Mouse (Mus musculus) hindbrain, embryonic 14.5 days (tissue): ENCODE results near the gene Mtfr1l. TPM values are rescaled to one million over a fixed set of nuclear protein-coding genes. Genes with fewer than 3 reads are reported as not detected.
"Not testable (repeated sequence)": the region's sequence is repeated elsewhere in the genome, so short reads cannot be mapped to it uniquely, and the experiment has no call there.

Experiments used
- ATAC-seq: fragments of 200-750 bp; cut with Nextera tagmentation; 2 replicates; pipeline ENCODE4 v1.8.0; 2017; ENCODE audit warnings: moderate number of reproducible peaks, mild to moderate bottlenecking, moderate TSS enrichment, moderate library complexity; ENCODE audit not compliant: low FRiP score
- DNase-seq: peaks from one replicate; pipeline ENCODE4 v3.0.0-alpha.2; 2015; ENCODE audit warnings: low spot score
- H3K27ac ChIP-seq: fragments of 300-500 bp; sonication (generic); 2 replicates; pipeline ENCODE4 v1.5.1; 2014; ENCODE audit warnings: mild to moderate bottlenecking, moderate library complexity
- H3K27me3 ChIP-seq: fragments of 300-500 bp; sonication (generic); 2 replicates; pipeline ENCODE4 v1.6.1; 2014; ENCODE audit warnings: mild to moderate bottlenecking, low read length, mixed read lengths; ENCODE audit not compliant: control insufficient read depth, insufficient read depth
- H3K36me3 ChIP-seq: fragments of 300-500 bp; sonication (generic); replicated peaks from 2 replicates; pipeline ENCODE4 v1.6.1; 2014; ENCODE audit not compliant: control insufficient read depth, insufficient read depth
- H3K4me1 ChIP-seq: fragments of 300-500 bp; sonication (generic); replicated peaks from 2 replicates; pipeline ENCODE4 v1.6.1; 2014; ENCODE audit warnings: antibody characterized with exemption, low read length, mixed read lengths; ENCODE audit not compliant: control insufficient read depth, insufficient read depth
- H3K4me2 ChIP-seq: fragments of 300-500 bp; sonication (generic); replicated peaks from 2 replicates; pipeline ENCODE4 v1.6.1; 2014; ENCODE audit warnings: mild to moderate bottlenecking, moderate library complexity
- H3K4me3 ChIP-seq: fragments of 300-500 bp; sonication (generic); replicated peaks from 2 replicates; pipeline ENCODE4 v1.5.1; 2014; ENCODE audit warnings: mild to moderate bottlenecking, low read length
- H3K9ac ChIP-seq: fragments of 300-500 bp; sonication (generic); 2 replicates; pipeline ENCODE4 v1.6.1; 2014
- H3K9me3 ChIP-seq: fragments of 300-500 bp; sonication (generic); 2 replicates; pipeline ENCODE4 v1.6.1; 2016; ENCODE audit warnings: low read length; ENCODE audit not compliant: control insufficient read depth
- WGBS: fragments of 180-500 bp; shearing (Covaris S2); extraction: QIAGEN DNeasy Blood & Tissue Kit; methylation state at CpG from one replicate; pipeline ENCODE4 v1.1.7; 2014; 5-methylcytosine and 5-hydroxymethylcytosine counted together
- polyA plus RNA-seq: library from polyadenylated mRNA; unstranded; fragments of >200 nt; fragmentation: Nextera tagmentation; extraction: Ambion mirVana; gene quantifications from 2 replicates; pipeline ENCODE4 v1.2.1, GENCODE M21; 2014

Mtfr1l gene
- polyA plus RNA-seq, 1 experiment from 2014 or later: 184 TPM

DNA sequence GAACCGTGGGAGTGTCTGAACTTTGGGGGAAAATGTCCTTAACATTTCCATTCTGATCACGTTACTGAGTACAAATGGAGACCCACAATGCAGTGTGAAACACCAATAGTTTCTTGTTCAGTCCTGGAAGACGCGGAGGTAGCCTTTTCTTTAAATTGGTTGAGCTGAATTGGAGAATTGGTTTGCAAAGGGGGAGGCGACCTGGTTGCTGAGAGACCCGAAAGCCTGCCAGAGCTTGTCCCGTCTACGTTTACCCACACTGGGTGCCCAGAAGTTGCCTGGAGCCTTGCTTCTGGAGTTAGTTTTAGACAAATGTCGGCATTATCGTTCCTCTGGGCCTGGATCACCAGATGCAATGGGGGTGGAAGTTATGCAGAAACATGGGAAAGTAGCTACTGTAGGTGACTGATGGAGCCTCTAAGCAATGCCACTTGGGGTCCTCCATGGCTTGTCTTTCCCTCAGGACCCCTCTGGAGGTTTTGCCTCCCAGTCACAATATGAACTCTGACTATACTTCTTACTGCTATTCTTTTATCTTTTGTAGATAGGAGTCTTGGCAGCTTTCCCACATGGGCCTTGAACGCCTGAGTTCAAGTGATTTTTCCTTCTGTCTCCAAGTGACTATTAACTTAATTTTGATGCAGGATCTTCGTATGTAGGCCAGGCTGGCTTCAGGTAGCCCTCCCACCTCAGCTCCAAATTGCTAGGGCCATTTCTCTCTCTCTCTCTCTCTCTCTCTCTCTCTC, 37.0 kb downstream of the Mtfr1l start:
- Histone ChIP-seq H3K27ac (peak overlapping the region; percentile 73), H3K9ac (peak overlapping the region; percentile 76), H3K4me2 (peak overlapping the region; percentile 96), H3K36me3 (no peaks in the 10 kb centered on the region; the same call in 1 of the 2 replicates), H3K9me3 (no peaks in the 10 kb centered on the region), H3K4me1 (peaks cover 28% of the 10 kb centered on the region), H3K27me3 (no peaks in the 10 kb centered on the region), H3K4me3 (peak overlapping the region; percentile 47; the same call in 1 of the 2 replicates)
- DNase-seq: no peak
- ATAC-seq: peak; percentile 34; the same call in 1 of the 2 replicates
- 64% methylated on average over 12 of the region's 12 CpGs for WGBS

DNA sequence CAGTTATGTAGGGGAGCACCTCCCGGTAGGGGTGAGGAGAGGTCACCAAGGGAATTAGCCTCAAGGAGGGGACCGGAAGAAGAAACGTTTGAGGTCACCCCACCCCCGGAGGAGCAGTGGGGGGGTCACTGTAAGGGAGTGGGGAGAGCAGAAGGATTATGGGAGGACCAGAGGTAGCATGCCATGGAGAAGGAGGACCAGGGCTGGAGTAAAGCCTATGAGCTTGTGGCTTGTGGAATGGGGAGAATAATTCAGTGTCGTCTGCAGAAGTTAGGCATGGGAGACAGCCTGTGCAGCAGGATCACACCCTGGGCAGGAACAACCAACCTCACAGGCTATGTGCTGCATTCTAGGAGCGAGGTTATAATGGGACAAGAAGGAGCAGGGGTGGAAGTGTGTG, 38.0 kb downstream of the Mtfr1l start:
- no peak for DNase-seq
- H3K9ac ChIP-seq: peak overlapping the region; percentile 76
- H3K4me1 ChIP-seq: peaks cover 28% of the 10 kb centered on the region
- no peaks in the 10 kb centered on the region for H3K9me3 ChIP-seq
- peak; percentile 29 for ATAC-seq
- H3K27ac ChIP-seq: peak overlapping the region; percentile 73
- H3K4me3 ChIP-seq: peak overlapping the region; percentile 47
- no peaks in the 10 kb centered on the region for H3K27me3 ChIP-seq
- peak overlapping the region; percentile 96 for H3K4me2 ChIP-seq
- no peaks in the 10 kb centered on the region; the same call in 1 of the 2 replicates for H3K36me3 ChIP-seq
- 14% methylated on average over 6 of the region's 6 CpGs for WGBS

DNA sequence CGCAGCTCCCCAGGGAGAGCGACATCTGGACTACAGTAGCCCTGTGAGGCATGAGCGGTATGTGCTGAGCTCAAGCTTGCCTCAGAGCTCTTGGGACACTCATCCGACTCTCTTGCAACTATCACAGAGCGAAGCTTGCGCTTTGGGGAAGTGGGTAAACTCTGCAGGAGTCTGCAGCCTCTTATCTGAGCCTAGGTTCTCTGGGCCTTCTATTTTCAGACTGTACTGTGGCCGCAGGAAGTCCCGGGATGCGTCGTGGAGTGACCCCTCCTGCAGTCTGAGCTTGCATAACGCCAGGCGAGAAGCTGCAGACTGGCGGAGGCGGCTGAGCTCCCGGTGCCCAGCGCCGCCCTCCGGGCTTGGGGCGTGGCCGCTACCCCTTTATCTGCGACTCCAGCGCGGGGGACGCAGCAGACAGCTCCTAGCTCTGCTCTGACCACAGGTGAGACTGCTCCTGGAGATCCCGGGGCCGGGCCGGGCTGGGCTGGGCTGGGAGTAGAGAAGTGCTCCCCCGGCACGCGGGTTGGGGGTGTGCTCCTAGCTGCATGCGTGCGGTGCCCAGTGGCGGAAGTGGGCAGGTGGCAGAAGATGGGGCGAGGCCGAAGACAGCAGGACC, 38.5 kb downstream of the Mtfr1l start, which contains the start of gene Paqr7:
TSS of gene Paqr7 (plus strand) at position 103 of the 616 bp plus-strand sequence.
- DNase-seq (no peak), ATAC-seq (peak; percentile 66)
- peaks cover 28% of the 10 kb centered on the region for H3K4me1 ChIP-seq
- no peaks in the 10 kb centered on the region for H3K27me3 ChIP-seq
- H3K4me2 ChIP-seq: peak within 1 kb of the TSS; percentile 96
- H3K9ac ChIP-seq: peak within 1 kb of the TSS; percentile 76
- H3K9me3 ChIP-seq: no peaks in the 10 kb centered on the region
- H3K4me3 ChIP-seq: peak within 1 kb of the TSS; percentile 47
- no peaks in the 10 kb centered on the region; the same call in 1 of the 2 replicates for H3K36me3 ChIP-seq
- H3K27ac ChIP-seq: peak within 1 kb of the TSS; percentile 73
- 3% methylated on average over 35 of the region's 35 CpGs for WGBS

DNA sequence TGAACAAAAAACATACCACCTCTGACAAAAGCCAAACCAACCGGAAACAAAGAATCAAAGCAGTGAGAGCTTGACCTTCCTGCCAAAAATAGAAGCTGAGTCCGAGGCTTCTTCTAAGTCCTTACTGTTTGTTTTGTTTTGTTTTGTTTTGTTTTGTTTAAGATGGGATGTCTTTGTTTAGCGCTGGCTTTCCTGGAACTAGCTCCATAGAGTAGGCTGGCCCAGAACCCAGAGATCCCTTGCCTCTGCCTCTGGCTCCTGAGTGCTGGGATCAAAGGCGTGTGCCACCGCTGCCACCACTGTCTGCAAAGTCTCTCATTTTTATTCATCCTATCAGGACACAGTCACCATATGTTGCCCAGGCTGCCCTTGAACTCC, 39.7 kb downstream of the Mtfr1l start:
- no peak for DNase-seq
- Histone ChIP-seq H3K9me3 (no peaks in the 10 kb centered on the region), H3K9ac (no peak overlapping the region), H3K4me1 (peaks cover 28% of the 10 kb centered on the region), H3K4me2 (no peak overlapping the region), H3K27me3 (no peaks in the 10 kb centered on the region), H3K36me3 (no peaks in the 10 kb centered on the region; the same call in 1 of the 2 replicates), H3K4me3 (no peak overlapping the region), H3K27ac (no peak overlapping the region)
- WGBS: 66% methylated on average over 5 of the region's 5 CpGs
- no peak for ATAC-seq

DNA sequence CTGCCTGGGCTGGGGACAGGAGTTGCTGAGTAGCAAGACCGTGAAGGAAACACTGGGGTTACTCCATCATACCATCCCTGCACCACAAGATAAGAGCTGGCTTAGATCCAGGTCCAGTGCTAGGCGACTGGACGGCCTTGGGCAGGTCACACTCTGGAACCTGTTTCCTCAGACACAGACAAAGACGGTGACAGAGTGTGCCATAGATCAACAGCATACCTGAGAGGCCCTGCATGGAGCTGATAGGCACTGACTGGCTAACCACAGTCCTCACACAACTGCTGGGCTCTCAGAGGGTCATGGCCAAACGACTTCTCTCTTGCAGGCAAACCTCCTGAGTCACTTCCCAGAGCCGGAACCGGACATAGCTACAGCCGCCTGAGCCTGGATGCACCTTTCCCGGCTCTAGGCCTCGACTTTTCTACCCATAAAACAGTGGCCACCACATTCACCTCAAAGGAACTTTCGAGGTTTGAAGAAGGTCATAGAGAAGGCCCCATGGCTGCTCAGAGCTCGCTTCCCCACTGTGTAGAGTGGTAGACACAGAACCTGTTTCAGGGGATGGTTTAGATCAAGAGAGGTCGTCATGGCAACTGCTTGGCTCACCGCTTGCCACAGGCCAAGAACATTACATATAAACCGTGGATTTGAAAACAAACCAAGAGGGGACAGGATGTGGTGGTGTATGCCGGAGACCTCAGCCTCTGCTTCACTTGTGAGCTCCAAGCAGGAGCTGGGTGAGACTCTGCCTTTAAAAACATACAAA, 40.2 kb downstream of the Mtfr1l start:
- ATAC-seq: no peak
- Histone ChIP-seq H3K27me3 (no peaks in the 10 kb centered on the region), H3K9ac (no peak overlapping the region), H3K27ac (no peak overlapping the region), H3K4me1 (peaks cover 28% of the 10 kb centered on the region), H3K4me3 (no peak overlapping the region), H3K36me3 (no peaks in the 10 kb centered on the region), H3K4me2 (no peak overlapping the region), H3K9me3 (no peaks in the 10 kb centered on the region)
- WGBS: 66% methylated on average over 16 of the region's 16 CpGs
- no peak for DNase-seq

DNA sequence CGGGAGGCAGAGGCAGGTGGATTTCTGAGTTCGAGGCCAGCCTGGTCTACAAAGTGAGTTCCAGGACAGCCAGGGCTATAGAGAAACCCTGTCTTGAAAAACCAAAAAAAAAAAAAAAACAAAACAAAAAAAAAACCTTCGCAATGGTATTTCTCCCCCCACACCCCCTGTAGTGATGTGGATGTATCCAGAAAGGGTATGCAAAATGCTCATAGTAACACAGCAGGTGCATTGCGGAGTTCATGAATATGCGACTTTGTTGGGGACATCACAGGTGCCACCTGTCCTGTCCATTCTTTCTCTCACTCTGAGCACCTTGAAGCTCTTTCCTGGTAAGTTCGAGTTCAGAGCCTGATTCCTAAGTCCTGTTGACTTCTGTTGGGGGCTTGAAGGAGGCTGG, 41.0 kb downstream of the Mtfr1l start:
- ATAC-seq, H3K36me3 ChIP-seq: not testable (repeated sequence)

DNA sequence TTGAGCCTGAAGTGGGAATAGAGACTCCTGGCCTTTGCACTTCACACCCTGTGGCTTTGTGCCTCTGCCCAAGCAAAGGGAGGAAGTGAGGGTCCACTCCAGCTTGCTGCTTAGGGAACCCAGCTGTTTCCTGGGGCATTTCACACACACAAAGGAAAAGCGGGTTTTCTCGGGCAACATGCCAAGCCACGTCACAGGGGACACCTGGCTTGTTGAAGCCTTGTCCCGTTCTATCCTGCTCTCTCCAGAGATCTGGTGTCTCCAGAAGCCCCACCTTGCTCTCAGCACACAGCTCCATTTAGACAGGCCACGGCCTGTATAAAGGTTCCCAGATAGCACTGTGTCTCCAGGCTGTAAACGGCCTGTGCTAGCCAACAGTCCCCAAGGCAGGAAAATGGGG, 43.5 kb downstream of the Mtfr1l start:
- Histone ChIP-seq H3K4me1 (peaks cover 13% of the 10 kb centered on the region), H3K4me2 (no peak overlapping the region), H3K27ac (no peak overlapping the region), H3K27me3 (no peaks in the 10 kb centered on the region), H3K36me3 (no peaks in the 10 kb centered on the region), H3K9ac (no peak overlapping the region), H3K4me3 (no peak overlapping the region), H3K9me3 (no peaks in the 10 kb centered on the region)
- no peak for DNase-seq
- WGBS: 69% methylated on average over 6 of the region's 6 CpGs
- ATAC-seq: no peak

More for the DNA sequence above, 41.0 kb downstream of the Mtfr1l start:
- peaks cover 28% of the 10 kb centered on the region for H3K4me1 ChIP-seq
- H3K9me3 ChIP-seq, H3K9ac ChIP-seq, H3K4me3 ChIP-seq, DNase-seq, H3K27ac ChIP-seq, H3K27me3 ChIP-seq, H3K4me2 ChIP-seq: not testable (repeated sequence)
- 91% methylated on average over 6 of the region's 6 CpGs for WGBS

DNA sequence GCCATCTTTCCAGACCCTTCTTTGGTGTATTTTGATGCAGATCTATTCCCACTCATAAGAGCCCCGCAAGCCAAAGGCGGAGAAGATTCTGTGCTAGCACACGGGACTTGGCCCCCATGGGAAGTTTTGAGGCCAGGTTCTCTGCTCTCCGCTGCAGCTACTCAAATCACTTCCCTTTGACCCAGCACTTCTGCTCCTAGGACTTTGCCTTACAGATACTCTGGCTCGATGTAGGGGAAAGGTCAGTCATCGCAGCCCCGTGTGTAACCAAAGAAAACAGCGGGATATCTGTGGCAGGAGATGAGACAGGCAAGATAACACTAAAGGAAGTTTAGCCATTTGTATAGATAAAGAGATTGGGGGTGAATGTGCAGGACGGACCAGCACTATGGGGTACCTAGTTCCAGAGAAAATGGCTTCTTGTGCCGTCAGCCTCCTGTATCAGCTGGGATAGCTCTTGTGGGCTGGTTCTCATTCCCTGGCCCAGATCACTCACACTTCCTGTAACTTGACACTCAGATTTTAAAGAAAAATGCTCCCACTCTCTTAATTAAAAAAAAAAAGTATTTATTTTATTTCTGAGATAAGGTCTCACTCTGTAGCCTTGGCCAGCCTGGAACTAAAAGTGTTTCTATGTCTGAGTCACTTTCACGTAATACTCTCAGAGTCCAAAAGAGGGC, 45.1 kb downstream of the Mtfr1l start:
- Histone ChIP-seq H3K9me3 (no peaks in the 10 kb centered on the region), H3K4me1 (peaks cover 5% of the 10 kb centered on the region; the same call in 1 of the 2 replicates), H3K27me3 (no peaks in the 10 kb centered on the region), H3K9ac (no peak overlapping the region), H3K4me2 (no peak overlapping the region), H3K27ac (no peak overlapping the region), H3K36me3 (no peaks in the 10 kb centered on the region), H3K4me3 (no peak overlapping the region)
- ATAC-seq: no peak
- WGBS: 90% methylated on average over 11 of the region's 11 CpGs
- DNase-seq: no peak
